Mouse (Mus musculus) macrophage (primary cell): Measurements from ENCODE around the gene Prkab2. TPM values are rescaled to one million over a fixed set of nuclear protein-coding genes. Genes with fewer than 3 reads are reported as not detected.

Experiments used
- H3K27ac ChIP-seq: fragments of 350-480 bp; formaldehyde crosslinking; 2 replicates; pipeline ENCODE4 v1.9.0; 2021
- H3K36me3 ChIP-seq: fragments of 350-480 bp; formaldehyde crosslinking; 2 replicates; pipeline ENCODE4 v1.9.0; 2021; ENCODE audit errors: inconsistent target
- H3K4me3 ChIP-seq: fragments of 350-480 bp; formaldehyde crosslinking; 2 replicates; pipeline ENCODE4 v1.9.0; 2021; ENCODE audit errors: inconsistent target
- H3K79me2 ChIP-seq: fragments of 350-480 bp; formaldehyde crosslinking; 2 replicates; pipeline ENCODE4 v1.9.0; 2021; ENCODE audit errors: inconsistent target
- WGBS: methylation state at CpG from one replicate; pipeline ENCODE4 v1.1.7; 2026; ENCODE audit warnings: inconsistent platforms; ENCODE audit not compliant: missing documents; 5-methylcytosine and 5-hydroxymethylcytosine counted together
- polyA plus RNA-seq: library from polyadenylated mRNA; stranded (reverse); fragments of 250-400 nt; gene quantifications from 3 replicates; pipeline ENCODE4 v1.2.4, GENCODE M21; 2018; ENCODE audit warnings: inconsistent platforms

The Prkab2 gene
- polyA plus RNA-seq, 1 experiment from 2014 or later: 6.5 TPM

GRCm38 (mm10) chr3:97693806-97694205 is 35.8 kb downstream of the Prkab2 start:
- WGBS: 94% methylated on average over 6 of the region's 6 CpGs
- Histone ChIP-seq H3K4me3 (no peak overlapping the region), H3K36me3 (no peaks in the 10 kb centered on the region), H3K27ac (no peak overlapping the region), H3K79me2 (no peaks in the 10 kb centered on the region)

GRCm38 (mm10) chr3:97696866-97697265 is 38.9 kb downstream of the Prkab2 start:
- Histone ChIP-seq H3K36me3 (no peaks in the 10 kb centered on the region), H3K27ac (no peak overlapping the region), H3K79me2 (no peaks in the 10 kb centered on the region), H3K4me3 (no peak overlapping the region)
- 88% methylated on average over 9 of the region's 9 CpGs for WGBS

DNA sequence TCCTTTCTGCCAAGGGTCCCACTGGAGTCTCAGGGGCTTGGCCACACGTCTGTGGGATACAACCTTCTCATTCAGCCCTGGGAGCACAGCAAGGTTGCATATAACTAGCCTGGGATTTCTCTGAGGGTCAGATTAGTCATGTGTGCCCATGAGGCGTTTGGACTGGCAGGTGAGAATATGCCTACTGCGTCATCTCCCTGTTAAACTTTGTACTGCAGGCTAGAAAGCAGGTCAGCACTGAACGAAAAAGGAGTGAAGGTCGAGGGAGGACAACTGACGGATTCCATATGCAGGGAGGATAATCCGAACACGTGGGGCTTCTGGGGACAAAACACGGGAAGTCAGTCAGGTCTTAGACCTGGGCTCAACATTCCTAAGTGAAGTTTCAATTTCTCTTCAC is 39.3 kb downstream of the Prkab2 start:
- Histone ChIP-seq H3K4me3 (no peak overlapping the region), H3K27ac (no peak overlapping the region), H3K79me2 (no peaks in the 10 kb centered on the region), H3K36me3 (no peaks in the 10 kb centered on the region)
- 90% methylated on average over 9 of the region's 9 CpGs for WGBS

DNA sequence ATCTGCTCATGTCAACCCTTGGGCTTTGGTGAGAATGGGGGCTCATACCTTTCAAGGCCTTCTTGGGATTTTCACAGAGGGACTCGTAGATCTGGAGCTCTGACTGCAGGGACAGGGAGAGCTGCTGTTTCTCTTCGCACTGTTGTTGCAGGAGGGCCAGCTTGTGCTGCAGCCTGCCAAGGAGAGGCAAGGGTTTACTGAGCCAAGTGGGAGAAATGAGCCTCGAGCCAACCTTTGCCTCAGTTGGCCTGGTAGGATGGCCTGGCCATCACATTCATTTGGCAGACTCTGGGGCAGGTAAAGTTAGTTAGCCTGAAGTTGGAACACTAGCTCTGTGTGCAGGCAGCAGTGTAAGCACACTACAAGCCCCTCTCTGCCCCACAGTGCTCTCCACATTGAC is 41.1 kb downstream of the Prkab2 start:
- Histone ChIP-seq H3K36me3 (no peaks in the 10 kb centered on the region), H3K79me2 (no peaks in the 10 kb centered on the region), H3K27ac (no peak overlapping the region), H3K4me3 (no peak overlapping the region)
- 77% methylated on average over 3 of the region's 3 CpGs for WGBS

- no peak overlapping the region for H3K27ac ChIP-seq
- H3K79me2 ChIP-seq: no peaks in the 10 kb centered on the region
- no peaks in the 10 kb centered on the region for H3K36me3 ChIP-seq
- WGBS: 67% methylated on average over 3 of the region's 3 CpGs
- no peak overlapping the region for H3K4me3 ChIP-seq
Measured at GRCm38 (mm10) chr3:97701198-97701597, 43.2 kb downstream of the Prkab2 start.

DNA sequence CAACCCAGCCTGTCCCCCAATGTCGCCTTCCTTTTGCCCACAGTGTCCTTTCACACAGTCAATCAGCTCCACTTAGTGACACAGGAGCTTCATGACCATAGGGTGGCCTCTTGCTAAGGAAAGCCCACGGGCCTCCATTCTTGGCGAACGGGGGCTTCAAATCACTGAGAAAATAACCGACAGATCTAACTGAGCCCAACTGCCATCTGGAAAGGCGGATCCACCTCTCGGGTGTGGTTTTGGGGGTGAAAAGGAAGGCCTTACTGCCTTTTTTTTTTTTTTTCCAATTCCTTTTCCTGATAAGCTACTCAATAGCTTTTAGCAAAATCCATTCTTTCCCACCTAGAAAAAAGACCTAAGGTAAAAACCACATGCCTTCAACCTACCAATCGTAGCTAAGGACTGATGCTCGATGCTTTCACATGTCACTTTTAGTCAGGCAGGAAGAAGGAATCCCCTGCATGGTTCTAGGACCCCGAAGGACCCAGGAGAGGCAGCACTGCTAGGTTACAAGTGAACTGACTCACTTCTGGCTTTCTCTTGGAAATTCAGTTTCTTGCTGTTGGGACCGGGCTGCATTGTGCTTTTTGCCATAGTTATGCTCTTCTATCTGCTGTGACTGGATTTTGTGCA is 44.6 kb downstream of the Prkab2 start:
- Histone ChIP-seq H3K36me3 (no peaks in the 10 kb centered on the region), H3K27ac (no peak overlapping the region), H3K4me3 (no peak overlapping the region), H3K79me2 (no peaks in the 10 kb centered on the region)
- WGBS: 90% methylated on average over 10 of the region's 11 CpGs

- WGBS: 94% methylated on average over 3 of the region's 3 CpGs
Measured at GRCm38 (mm10) chr3:97705508-97705907, 47.5 kb downstream of the Prkab2 start.

GRCm38 (mm10) chr3:97706561-97706960 is 48.6 kb downstream of the Prkab2 start:
- H3K79me2 ChIP-seq: no peaks in the 10 kb centered on the region
- no peaks in the 10 kb centered on the region for H3K36me3 ChIP-seq
- H3K27ac ChIP-seq: no peak overlapping the region
- whole genome bisulfite sequencing: 87% methylated on average over 3 of the region's 4 CpGs
- no peak overlapping the region for H3K4me3 ChIP-seq

More at GRCm38 (mm10) chr3:97705508-97705907, 47.5 kb downstream of the Prkab2 start:
- no peak overlapping the region for H3K27ac ChIP-seq
- H3K79me2 ChIP-seq: no peaks in the 10 kb centered on the region
- no peak overlapping the region for H3K4me3 ChIP-seq
- no peaks in the 10 kb centered on the region for H3K36me3 ChIP-seq

GRCm38 (mm10) chr3:97710134-97710533 is 52.1 kb downstream of the Prkab2 start:
- no peaks in the 10 kb centered on the region for H3K36me3 ChIP-seq
- WGBS: 75% methylated on average over 10 of the region's 11 CpGs
- no peaks in the 10 kb centered on the region for H3K79me2 ChIP-seq
- no peak overlapping the region for H3K27ac ChIP-seq
- H3K4me3 ChIP-seq: no peak overlapping the region

- 41% methylated on average over 5 of the region's 5 CpGs for WGBS
- H3K27ac ChIP-seq: no peak overlapping the region
- H3K4me3 ChIP-seq: no peak overlapping the region
- H3K36me3 ChIP-seq: no peaks in the 10 kb centered on the region
- no peaks in the 10 kb centered on the region for H3K79me2 ChIP-seq
Measured at GRCm38 (mm10) chr3:97710881-97711280, 52.9 kb downstream of the Prkab2 start.

DNA sequence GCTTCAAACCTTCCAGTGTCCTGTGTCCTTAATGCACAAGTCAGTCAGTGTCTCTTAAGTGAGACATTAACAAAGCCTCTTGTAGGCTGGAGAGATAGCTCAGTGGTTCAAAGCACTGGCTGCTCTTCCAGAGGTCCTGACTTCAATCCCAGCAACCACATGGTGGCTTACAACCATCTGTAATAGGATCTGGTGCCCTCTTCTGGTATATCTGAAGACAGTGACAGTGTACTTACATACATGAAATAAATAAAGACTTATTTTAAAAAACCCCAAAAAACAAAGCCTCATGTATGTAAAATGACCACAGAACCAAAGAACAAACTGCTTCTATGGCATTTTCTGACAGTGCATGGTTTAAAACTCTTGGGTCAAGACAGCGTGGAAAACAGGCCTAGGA is 57.9 kb downstream of the Prkab2 start:
- H3K27ac ChIP-seq: no peak overlapping the region
- no peak overlapping the region for H3K4me3 ChIP-seq
- no peaks in the 10 kb centered on the region for H3K36me3 ChIP-seq
- 100% methylated on average over 1 of the region's 1 CpGs for WGBS
- no peaks in the 10 kb centered on the region for H3K79me2 ChIP-seq

DNA sequence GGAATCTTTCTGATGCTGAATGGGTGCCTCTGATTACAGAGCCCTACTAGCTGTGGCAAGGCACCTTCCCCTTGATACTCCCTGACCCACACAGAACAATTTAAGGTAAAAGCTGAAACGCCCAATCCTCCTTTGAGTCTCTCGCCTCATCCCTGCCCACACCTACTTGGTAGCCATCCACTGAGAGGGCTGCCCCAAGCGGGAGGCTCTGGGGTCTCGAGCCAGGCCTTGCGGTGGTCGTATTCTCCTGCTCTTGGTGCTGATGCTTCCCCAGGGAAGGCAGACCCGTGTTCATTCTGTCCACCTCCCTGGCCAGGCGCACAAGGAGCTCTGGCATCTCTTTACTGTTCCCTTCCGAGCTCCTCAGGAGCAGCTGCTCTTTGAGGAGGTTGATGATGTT is 61.1 kb downstream of the Prkab2 start:
- no peaks in the 10 kb centered on the region for H3K36me3 ChIP-seq
- H3K79me2 ChIP-seq: no peaks in the 10 kb centered on the region
- H3K27ac ChIP-seq: no peak overlapping the region
- 80% methylated on average over 9 of the region's 9 CpGs for WGBS
- no peak overlapping the region for H3K4me3 ChIP-seq

Other genes starting within 250 kb of the Prkab2 start
- gene Olfr1402, start 236.2 kb upstream of the Prkab2 start, polyA plus RNA-seq: not detected in 3 replicates
- 6.1 to 8.4 TPM (median 7.8 TPM) in 3 replicates for gene Chd1l, start 48.0 kb upstream of the Prkab2 start, polyA plus RNA-seq
- 3.4 to 9.3 TPM (median 7.6 TPM) in 3 replicates for gene Fmo5, start 29.4 kb upstream of the Prkab2 start, polyA plus RNA-seq
- not detected in 3 replicates for gene Gm17651, start 16.5 kb downstream of the Prkab2 start, polyA plus RNA-seq
- 5.4 to 7.6 TPM (median 6.0 TPM) in 3 replicates for gene Pde4dip, start 230.5 kb downstream of the Prkab2 start, polyA plus RNA-seq
- 34.5 to 49.9 TPM (median 40.5 TPM) in 3 replicates for gene Sec22b, start 243.0 kb downstream of the Prkab2 start, polyA plus RNA-seq